Mouse (Mus musculus) cerebellum, postnatal 14 days (tissue): ENCODE measurements at regions not wholly inside any gene's neighbourhood (a gene's known extent, or its start where the extent isn't known, plus 50 kb on each side); places are given as distances from the start of the nearest gene placed in this dataset.
A peak's percentile ranks its signal among the peaks of the same experiment; 100 is the strongest.
"Not testable (repeated sequence)": the region's sequence is repeated elsewhere in the genome, so short reads cannot be mapped to it uniquely, and the experiment has no call there.

Experiments used
- DNase-seq, 2 experiments: peaks; one replicate each; pipeline ENCODE4 v3.0.0; 2021; ENCODE audit warnings: mixed read lengths in 2 of 2

DNA sequence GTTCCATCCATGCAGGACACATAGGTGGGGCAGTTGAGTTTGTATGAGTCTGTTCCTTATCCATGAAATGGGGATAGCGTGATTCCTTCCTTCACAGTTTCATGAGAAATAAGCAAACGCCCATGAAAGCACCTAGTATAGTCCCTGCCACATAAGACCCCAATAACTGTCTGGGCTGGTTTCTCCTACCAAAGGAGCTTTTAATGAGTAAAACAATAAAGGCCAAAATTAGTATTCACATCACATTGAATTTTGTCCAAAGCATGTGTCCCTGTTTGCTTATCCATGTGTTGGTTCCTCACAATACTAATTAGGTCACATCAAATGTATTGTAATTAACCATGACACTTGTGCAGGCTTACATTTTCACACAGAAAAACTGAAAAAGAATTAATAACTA, 221.3 kb downstream of the Prdm13 start:
- no peak for DNase-seq

GRCm38 (mm10) chr4:21441274-21441673, 244.5 kb downstream of the Prdm13 start:
- DNase-seq, result no peak

- no peak for DNase-seq
Observed at GRCm38 (mm10) chr4:21436710-21437109, 249.1 kb downstream of the Prdm13 start.

DNA sequence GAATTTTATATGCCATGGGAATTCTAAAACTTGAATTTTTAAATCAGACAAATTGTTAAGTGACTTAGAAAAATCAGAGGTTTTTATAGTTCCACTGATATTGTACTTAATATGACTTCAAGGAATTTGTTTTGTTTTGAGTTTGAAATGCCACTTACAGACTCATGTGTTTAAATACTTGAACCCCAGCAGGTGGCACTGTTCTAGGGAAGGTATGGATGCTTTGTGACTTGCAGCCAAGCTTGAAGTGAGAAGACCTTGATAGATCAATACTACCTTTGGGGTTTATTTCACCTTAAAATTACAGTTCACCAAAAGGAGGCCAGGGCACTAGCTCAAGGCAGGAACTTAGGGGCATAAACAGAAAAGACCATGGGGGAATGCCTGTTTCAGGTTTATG, 277.9 kb downstream of the Prdm13 start:
- DNase-seq, result peak in 1 of 2 experiments; percentile 15

- no peak for DNase-seq
Observed at GRCm38 (mm10) chr4:21369314-21369713, 316.4 kb downstream of the Prdm13 start.

GRCm38 (mm10) chr4:21368234-21369021, 317.3 kb downstream of the Prdm13 start:
- DNase-seq, result peak; percentile 35 to 40

DNA sequence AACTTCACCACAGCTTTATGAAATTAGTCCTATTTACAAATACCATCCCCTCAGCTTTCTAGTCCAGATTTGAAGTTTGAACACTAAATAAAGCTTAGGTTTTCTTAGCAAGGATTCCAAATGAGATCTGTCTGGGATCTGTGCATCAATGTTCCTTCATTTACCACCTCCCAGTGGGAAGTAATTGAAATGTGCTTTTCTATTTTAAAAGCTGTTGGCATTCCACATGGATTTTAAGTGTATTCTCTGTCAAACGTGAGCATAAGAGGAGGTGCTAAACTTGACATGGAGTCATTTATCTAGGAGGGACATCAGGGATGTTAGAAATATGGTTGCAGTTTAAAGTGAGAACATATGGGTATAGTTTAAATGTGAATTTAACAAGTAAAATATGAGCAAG, 364.0 kb downstream of the Prdm13 start:
- no peak for DNase-seq

GRCm38 (mm10) chr4:21309239-21309638, 376.5 kb downstream of the Prdm13 start:
- DNase-seq, result not testable (repeated sequence)

- DNase-seq, result no peak
Observed at GRCm38 (mm10) chr4:21307476-21308011, 378.2 kb downstream of the Prdm13 start.

DNA sequence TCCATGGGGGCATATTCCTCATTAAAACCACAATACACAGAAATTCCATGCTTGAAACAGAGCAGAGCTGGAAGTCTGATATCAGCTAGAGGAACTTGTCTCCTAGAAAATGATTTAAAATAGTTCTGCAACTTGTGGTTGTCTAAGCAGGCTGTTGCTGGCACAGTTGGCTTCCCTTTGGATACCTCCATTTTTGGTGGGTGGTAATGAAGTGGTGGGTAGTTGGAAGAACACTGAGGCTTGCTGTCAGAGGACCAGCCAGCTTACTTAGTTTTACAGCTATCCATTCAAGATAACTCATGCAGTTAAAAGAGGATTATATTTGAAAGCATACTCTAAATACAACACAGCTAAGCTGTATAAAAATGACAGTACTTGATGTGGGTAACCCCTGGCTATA, 385.6 kb downstream of the Prdm13 start:
- DNase-seq, result no peak

DNA sequence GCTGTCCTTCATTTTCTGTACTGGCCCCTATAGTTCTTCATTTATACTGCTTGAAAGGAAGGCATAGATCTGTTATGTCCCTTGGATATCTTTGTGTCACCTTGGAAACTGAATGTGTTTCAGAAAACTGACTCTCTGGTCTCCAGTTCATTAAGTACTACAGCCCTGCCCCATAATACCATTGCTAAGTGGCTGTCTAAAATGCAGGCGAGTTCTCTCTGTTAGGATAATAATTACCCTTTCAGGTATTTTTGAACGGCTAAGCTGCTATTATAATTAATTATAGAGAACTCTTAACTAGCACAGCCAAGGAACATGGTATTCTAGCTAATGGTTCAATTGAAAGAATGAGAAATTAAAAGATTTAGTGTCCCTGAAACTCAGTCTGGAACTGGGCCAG, 418.5 kb downstream of the Prdm13 start:
- no peak for DNase-seq

DNA sequence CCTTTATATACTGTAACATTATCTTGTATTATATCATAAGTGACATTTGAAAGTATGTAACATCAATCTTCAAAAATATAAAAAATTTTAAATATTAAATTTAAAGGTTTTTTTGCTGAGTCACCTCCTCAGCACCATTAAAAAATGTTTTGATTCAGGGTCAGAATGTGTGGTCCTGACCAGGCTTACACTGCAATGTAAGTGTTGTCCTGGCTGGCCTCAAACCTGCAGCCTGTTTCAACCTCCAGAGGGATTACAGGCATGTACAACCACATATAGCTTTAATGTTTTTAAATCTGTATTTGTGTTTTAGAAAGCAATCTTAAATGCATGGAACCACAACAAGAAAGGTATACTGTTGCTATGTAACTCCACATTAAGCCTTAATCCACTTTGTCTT, 418.9 kb downstream of the Prdm13 start:
- DNase-seq, result no peak

GRCm38 (mm10) chr4:21250396-21250795, 435.4 kb downstream of the Prdm13 start:
- no peak for DNase-seq

GRCm38 (mm10) chr4:21222631-21223030, 463.1 kb downstream of the Prdm13 start:
- DNase-seq, result peak; percentile 60 to 65

- no peak for DNase-seq
Observed at GRCm38 (mm10) chr4:21207617-21208016, 478.1 kb downstream of the Prdm13 start.

DNA sequence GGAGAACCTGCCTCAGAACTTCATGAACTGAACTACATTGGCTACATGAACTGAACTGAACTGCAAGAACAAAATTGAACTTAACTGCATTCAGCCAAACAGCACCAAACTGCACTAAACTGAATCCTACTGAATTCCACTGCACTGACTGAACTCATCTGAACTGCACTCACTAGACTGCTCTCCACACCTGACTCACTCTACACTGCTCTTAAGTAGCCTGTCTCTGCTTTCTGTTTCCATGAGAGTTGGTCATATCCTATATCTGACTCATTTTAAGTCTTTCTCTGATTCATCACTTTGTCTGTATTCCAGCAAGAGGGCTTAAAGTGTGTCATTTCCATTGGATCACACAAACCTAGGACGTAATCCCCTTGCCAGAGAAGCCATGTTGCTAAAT, 490.1 kb downstream of the Prdm13 start:
- no peak for DNase-seq

DNA sequence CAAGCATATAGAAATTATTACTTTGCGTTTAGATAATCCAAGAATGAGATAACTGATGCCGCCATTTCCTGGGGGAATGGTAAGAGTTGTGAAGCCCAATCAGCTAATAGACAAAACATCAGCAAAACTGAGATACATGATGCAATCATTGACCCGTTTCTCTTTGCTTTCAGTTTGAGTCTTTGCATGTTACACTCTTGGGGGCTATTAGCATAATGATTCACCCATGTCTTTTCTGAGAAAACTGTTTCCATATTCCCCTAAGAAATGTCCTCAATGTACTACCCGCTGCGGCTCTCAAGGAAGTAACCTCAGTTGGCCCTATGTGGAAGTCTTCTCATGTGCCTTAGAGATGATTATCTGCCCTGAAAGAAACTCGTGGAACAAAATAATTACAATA, 512.0 kb downstream of the Prdm13 start:
- no peak for DNase-seq

DNA sequence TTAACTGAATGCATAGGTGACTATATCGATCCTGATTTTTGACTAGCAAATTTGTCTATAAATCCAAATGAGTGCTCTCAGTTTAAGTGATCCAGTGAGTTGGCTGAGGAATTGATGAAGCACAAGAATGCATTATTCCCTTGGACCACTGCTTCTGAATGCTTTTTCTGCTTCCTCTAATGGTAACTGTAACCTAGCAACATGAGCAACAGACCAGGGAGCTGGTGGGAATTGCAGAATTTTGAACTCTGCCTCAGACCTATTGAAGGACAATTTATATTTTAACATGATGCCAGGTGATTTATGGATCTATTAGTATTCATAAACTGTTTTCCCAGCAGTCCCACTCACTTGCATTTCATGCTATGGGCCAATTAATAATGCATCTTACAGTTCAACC, 512.7 kb downstream of the Prdm13 start:
- no peak for DNase-seq

DNA sequence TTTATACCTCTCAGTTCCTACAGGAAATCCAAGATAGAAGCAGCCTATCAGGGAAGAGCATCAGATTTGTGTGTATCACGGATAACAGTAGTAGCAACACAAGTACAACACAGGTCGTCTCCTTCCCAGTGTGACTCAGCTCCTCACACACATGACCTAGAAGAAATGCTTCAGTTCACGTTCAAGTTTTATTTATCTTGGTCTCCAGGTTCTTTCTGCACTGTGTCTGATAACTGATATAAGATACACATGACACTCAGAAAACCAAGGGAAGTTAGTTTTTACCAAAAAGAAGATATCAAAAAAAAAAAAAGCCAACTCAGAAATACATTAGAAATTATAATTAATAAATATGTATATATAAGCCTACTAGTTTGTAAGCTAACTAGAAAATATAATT, 515.0 kb downstream of the Prdm13 start:
- no peak for DNase-seq

- no peak for DNase-seq
Observed at GRCm38 (mm10) chr4:21162124-21162523, 523.6 kb downstream of the Prdm13 start.

DNA sequence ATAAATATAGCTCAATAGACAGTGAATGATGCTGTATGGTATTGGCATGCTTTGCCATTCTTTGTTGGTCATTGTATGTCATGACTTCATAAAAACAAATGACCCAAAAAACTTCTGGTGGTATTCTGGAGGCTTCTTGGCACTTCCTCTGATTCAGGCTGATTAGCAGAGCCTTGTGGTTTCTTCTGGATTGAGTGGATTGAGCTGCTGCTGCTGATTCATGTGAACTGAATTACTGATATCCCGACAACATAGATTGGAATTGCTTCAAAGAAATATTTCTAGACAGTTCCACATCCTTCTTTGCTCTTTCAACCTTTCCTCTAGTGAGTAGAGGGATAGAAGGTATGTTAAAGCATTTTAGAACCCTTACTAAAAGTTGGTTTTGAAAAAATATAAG, 559.9 kb downstream of the Prdm13 start:
- no peak for DNase-seq

- DNase-seq, result no peak
Observed at GRCm38 (mm10) chr4:21095741-21096140, 590.0 kb downstream of the Prdm13 start.

DNA sequence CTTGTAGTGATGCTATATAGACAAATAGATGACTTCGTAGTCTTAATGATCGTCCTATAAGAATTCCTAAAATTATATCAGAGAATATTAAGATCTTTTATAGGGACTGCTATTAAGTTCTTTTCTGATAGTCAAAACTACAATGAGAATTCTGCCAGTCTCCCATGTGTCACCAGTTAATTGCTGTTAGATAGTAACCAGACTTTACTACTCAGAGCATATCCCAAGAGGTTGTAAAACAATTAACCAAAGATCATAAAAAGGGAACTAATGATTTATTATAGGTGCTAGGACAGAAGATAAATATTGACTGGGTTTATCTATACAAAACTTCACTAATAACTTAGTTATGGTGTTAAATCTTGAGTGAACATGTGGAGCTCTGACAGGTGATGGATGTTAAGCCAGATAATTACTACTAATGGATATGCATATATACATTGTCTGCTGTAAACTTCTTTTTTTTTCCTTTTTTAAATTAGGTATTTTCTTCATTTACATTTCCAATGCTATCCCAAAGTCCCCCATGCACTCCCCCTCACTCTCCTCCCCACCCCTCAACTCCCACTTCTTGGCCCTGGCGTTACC, 615.5 kb downstream of the Prdm13 start:
- DNase-seq, result no peak
